Mouse (Mus musculus): Measurements from ENCODE around the gene Slitrk3. TPM values are rescaled to one million over a fixed set of nuclear protein-coding genes. Genes with fewer than 3 reads are reported as not detected.

Gene Slitrk3
- total and polyA plus RNA-seq, 3 experiments: not detected

GRCm38 (mm10) chr3:73006045-73006444 lies 51.6 kb downstream of the Slitrk3 start:
- H3K9ac ChIP-seq (ENCODE audit: low read depth, low read length): no peak overlapping the region
- H3K4me1 ChIP-seq (ENCODE audit: control insufficient read depth, insufficient read depth, low read length): no peaks in the 10 kb centered on the region
- no peak overlapping the region for H3K27ac ChIP-seq
- intact Hi-C loops (cut with DNase I): no loop called here
- no peak overlapping the region for H3K4me3 ChIP-seq
- H3K27me3 ChIP-seq (ENCODE audit: control insufficient read depth, insufficient read depth, low read length): no peaks in the 10 kb centered on the region
- no peaks in the 10 kb centered on the region for H3K36me3 ChIP-seq (ENCODE audit: control insufficient read depth, insufficient read depth, low read length)
- no peak for TF ChIP-seq EP300 (IDR thresholded peaks at IDR 0.05; ENCODE audit: insufficient read depth, low read depth, low read length)
- TF ChIP-seq CTCF (IDR thresholded peaks at IDR 0.05): no peak
- TF ChIP-seq POLR2A (IDR thresholded peaks at IDR 0.05; ENCODE audit: insufficient read depth, low read depth, low read length): no peak
- DNase-seq: no peak
- 7% methylated on average over 6 of the region's 6 CpGs for WGBS
- no peaks in the 10 kb centered on the region for H3K79me2 ChIP-seq (replicated peaks; ENCODE audit: control insufficient read depth, insufficient read depth, low read length)

GRCm38 (mm10) chr3:73002933-73003696 lies 54.5 kb downstream of the Slitrk3 start:
- no peak for TF ChIP-seq EP300 (IDR thresholded peaks at IDR 0.05; ENCODE audit: insufficient read depth, low read depth, low read length)
- TF ChIP-seq CTCF (IDR thresholded peaks at IDR 0.05): no peak
- no peak for TF ChIP-seq POLR2A (IDR thresholded peaks at IDR 0.05; ENCODE audit: insufficient read depth, low read depth, low read length)
- H3K36me3 ChIP-seq (ENCODE audit: control insufficient read depth, insufficient read depth, low read length): no peaks in the 10 kb centered on the region
- intact Hi-C loops (cut with DNase I): no loop called here
- no peaks in the 10 kb centered on the region for H3K79me2 ChIP-seq (replicated peaks; ENCODE audit: control insufficient read depth, insufficient read depth, low read length)
- no peak overlapping the region for H3K9ac ChIP-seq (ENCODE audit: low read depth, low read length)
- DNase-seq: no peak
- no peaks in the 10 kb centered on the region for H3K27me3 ChIP-seq (ENCODE audit: control insufficient read depth, insufficient read depth, low read length)
- no peaks in the 10 kb centered on the region for H3K4me1 ChIP-seq (ENCODE audit: control insufficient read depth, insufficient read depth, low read length)
- 85% methylated on average over 4 of the region's 4 CpGs for WGBS
- H3K27ac ChIP-seq: no peak overlapping the region
- no peak overlapping the region for H3K4me3 ChIP-seq

GRCm38 (mm10) chr3:72997517-72997916 lies 60.1 kb downstream of the Slitrk3 start:
- WGBS: 53% methylated on average over 4 of the region's 4 CpGs
- no peak for TF ChIP-seq POLR2A (IDR thresholded peaks at IDR 0.05; ENCODE audit: insufficient read depth, low read depth, low read length)
- no peak for TF ChIP-seq CTCF (IDR thresholded peaks at IDR 0.05)
- TF ChIP-seq EP300 (IDR thresholded peaks at IDR 0.05; ENCODE audit: insufficient read depth, low read depth, low read length): no peak
- no peaks in the 10 kb centered on the region for H3K27me3 ChIP-seq (ENCODE audit: control insufficient read depth, insufficient read depth, low read length)
- intact Hi-C loops (cut with DNase I): no loop called here
- no peak overlapping the region for H3K27ac ChIP-seq
- no peaks in the 10 kb centered on the region for H3K4me1 ChIP-seq (ENCODE audit: control insufficient read depth, insufficient read depth, low read length)
- no peaks in the 10 kb centered on the region for H3K36me3 ChIP-seq (ENCODE audit: control insufficient read depth, insufficient read depth, low read length)
- DNase-seq: no peak
- no peak overlapping the region for H3K4me3 ChIP-seq
- H3K79me2 ChIP-seq (replicated peaks; ENCODE audit: control insufficient read depth, insufficient read depth, low read length): no peaks in the 10 kb centered on the region
- no peak overlapping the region for H3K9ac ChIP-seq (ENCODE audit: low read depth, low read length)

Other genes with a start within 250 kb of the Slitrk3 start
- gene Sis, start 89.9 kb downstream of the Slitrk3 start, total RNA-seq (2021): not detected
- gene Sis, start 89.9 kb downstream of the Slitrk3 start, polyA plus RNA-seq (2012; rRNA removed): not detected in 2 replicates